In the genomic region with DNA sequence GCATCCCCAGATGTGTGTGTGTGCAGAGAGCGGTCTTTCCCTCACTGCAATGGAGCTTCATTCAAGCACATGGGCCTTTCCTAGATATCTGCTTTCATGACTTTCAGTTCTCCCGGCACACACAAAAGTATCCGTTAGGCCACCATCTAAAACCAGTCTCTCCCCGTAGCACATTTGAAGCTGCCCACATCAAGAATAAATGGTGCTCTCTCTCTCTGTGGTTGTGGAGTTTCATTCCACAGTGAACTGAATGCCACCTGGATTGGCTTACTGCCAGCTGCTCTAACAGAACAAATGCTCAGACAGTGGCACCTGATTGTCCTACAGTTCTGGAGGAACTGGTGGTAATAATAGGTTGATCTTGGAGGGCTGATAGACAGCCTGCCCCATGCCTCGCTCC, we compare ENCODE assay signal across 15 mouse cellular contexts.
DNase-seq lines count a peak whose midpoint lies in the region.
"Had no signal": no experiment of that assay in that cellular context is flagged by ENCODE, and none has a peak within 500 bp of the region (broad histone marks: within the 10 kb centered on the region; RNA-seq: fewer than 3 reads in every experiment).

No protein-coding gene starts in this region.

- DNase-seq in cerebellum, adult 8-10 months = peak; percentile 18
- no peak for DNase-seq in cerebellum, adult 11 months
- DNase-seq in brain, adult 2 months (ENCODE audit: low read depth, low spot score) = peak; percentile 61
- DNase-seq in cerebellum, postnatal 14 days = peak; percentile 29 to 38
- DNase-seq in thymus, postnatal 10 days (ENCODE audit: low spot score in 2 of 2) = peak; percentile 61 to 73
- no peak for DNase-seq in gastrocnemius, postnatal 14 days
- DNase-seq in layer of hippocampus, adult 11-12 months (ENCODE audit: low spot score) = no peak
- DNase-seq in testis, postnatal 10 days (ENCODE audit: low spot score) = no peak
- DNase-seq: adrenal gland, postnatal 25 days; gastrocnemius, postnatal 36 days; kidney, adult 2 months; kidney, postnatal 10 days; left cerebral cortex, postnatal 4 days; lung, postnatal 14 days; right cerebral cortex, postnatal 14 days had no signal

- intact Hi-C loops in gastrocnemius, postnatal 14 days (cut with DNase I; ENCODE audit: low total_unique reads) = no loop called here

Comparison
In these comparisons a context has a peak if more than half of its experiments do, and no peak if none do; other contexts are left out.
1. DNase-seq: peak in cerebellum, adult 8-10 months (single experiment), brain, adult 2 months (single experiment), cerebellum, postnatal 14 days (2 of 2) and thymus, postnatal 10 days (2 of 2); none in cerebellum, adult 11 months (single experiment), gastrocnemius, postnatal 14 days (single experiment), layer of hippocampus, adult 11-12 months (single experiment) and testis, postnatal 10 days (single experiment).